Comparison of ENCODE assay signal across 10 mouse cellular contexts in genomic region chr4:127970901-127971868, GRCm38 (mm10). TPM values are rescaled to one million over a fixed set of nuclear protein-coding genes. Genes with fewer than 3 reads are reported as not detected.
A peak's percentile ranks its signal among the peaks of the same experiment; 100 is the strongest.
DNase-seq lines count a peak whose midpoint lies in the region; ATAC-seq and TF ChIP-seq lines count a peak whose summit lies in the region.
"Had no signal": no experiment of that assay in that cellular context is flagged by ENCODE, and none has a peak within 500 bp of the region (broad histone marks: within the 10 kb centered on the region; RNA-seq: fewer than 3 reads in every experiment).

TSS of gene CK137956 (minus strand) at chr4:127970951.

- peak within 1 kb of the TSS; percentile 35 for H3K4me2 ChIP-seq in forebrain, embryonic 15.5 days (replicated peaks)
- H3K4me2 ChIP-seq in midbrain, embryonic 13.5 days (replicated peaks), result peak within 1 kb of the TSS; percentile 42
- H3K4me2 ChIP-seq: limb, embryonic 13.5 days had no signal

- TF ChIP-seq EP300 in ES-Bruce4 (IDR thresholded peaks at IDR 0.05; ENCODE audit: insufficient read depth, low read depth, low read length), result no peak

- ATAC-seq in forebrain, embryonic 15.5 days (replicated peaks), result peak; percentile 51; the same call in 1 of the 2 replicates
- ATAC-seq in midbrain, embryonic 13.5 days, result peak; percentile 67
- ATAC-seq in granulocyte monocyte progenitor cell, adult 5-6 weeks (replicated peaks; ENCODE audit: poor library complexity, severe bottlenecking), result no peak

- TF ChIP-seq POLR2A in ES-Bruce4 (IDR thresholded peaks at IDR 0.05; ENCODE audit: insufficient read depth, low read length), result no peak

- no peaks in the 10 kb centered on the region for H3K36me3 ChIP-seq in ES-Bruce4 (ENCODE audit: control insufficient read depth, insufficient read depth, low read length, poor library complexity, severe bottlenecking)
- no peaks in the 10 kb centered on the region for H3K36me3 ChIP-seq in forebrain, embryonic 15.5 days
- no peaks in the 10 kb centered on the region for H3K36me3 ChIP-seq in midbrain, embryonic 13.5 days
- H3K36me3 ChIP-seq: limb, embryonic 13.5 days had no signal

- no peaks in the 10 kb centered on the region for H3K4me1 ChIP-seq in ES-Bruce4 (ENCODE audit: control insufficient read depth, insufficient read depth, low read length)
- H3K4me1 ChIP-seq in forebrain, embryonic 15.5 days, result peaks cover 16% of the 10 kb centered on the region
- peaks cover 17% of the 10 kb centered on the region for H3K4me1 ChIP-seq in midbrain, embryonic 13.5 days (replicated peaks)
- H3K4me1 ChIP-seq: limb, embryonic 13.5 days had no signal

- no peaks in the 10 kb centered on the region for H3K27me3 ChIP-seq in ES-Bruce4 (ENCODE audit: control insufficient read depth, insufficient read depth, low read length, poor library complexity, severe bottlenecking)
- peaks cover 24% of the 10 kb centered on the region; the same call in 1 of the 2 replicates for H3K27me3 ChIP-seq in forebrain, embryonic 15.5 days
- H3K27me3 ChIP-seq in midbrain, embryonic 13.5 days, result peaks cover 32% of the 10 kb centered on the region

- 7% methylated on average over 39 of the region's 39 CpGs for WGBS in forebrain, embryonic 15.5 days
- 5% methylated on average over 39 of the region's 39 CpGs for WGBS in midbrain, embryonic 13.5 days

- H3K4me3 ChIP-seq in ES-Bruce4 (ENCODE audit: low read depth, low read length), result peak within 1 kb of the TSS; percentile 35
- 0 out of 2 replicates have a peak within 1 kb of the TSS, but pooled peaks have one; percentile 4 for H3K4me3 ChIP-seq in forebrain, embryonic 15.5 days
- no peak within 1 kb of the TSS; the same call in 1 of the 2 replicates for H3K4me3 ChIP-seq in midbrain, embryonic 13.5 days (replicated peaks)
- H3K4me3 ChIP-seq: limb, embryonic 13.5 days had no signal

- DNase-seq in R1 (ENCODE audit: low read depth, low spot score), result peak; percentile 72
- DNase-seq in heart, adult 18-20 months, result no peak
- no peak for DNase-seq in cerebellum, adult 11 months

- peak; percentile 24 for TF ChIP-seq CTCF in ES-Bruce4 (IDR thresholded peaks at IDR 0.05; ENCODE audit: low read depth, low read length)

- H3K9me3 ChIP-seq in ES-Bruce4 (replicated peaks; ENCODE audit: control insufficient read depth, insufficient read depth, low read length, poor library complexity, severe bottlenecking), result no peaks in the 10 kb centered on the region
- no peaks in the 10 kb centered on the region for H3K9me3 ChIP-seq in forebrain, embryonic 15.5 days
- H3K9me3 ChIP-seq in midbrain, embryonic 13.5 days, result no peaks in the 10 kb centered on the region

- H3K27ac ChIP-seq in ES-Bruce4 (ENCODE audit: insufficient read depth, low read length), result no peak within 1 kb of the TSS
- no peak within 1 kb of the TSS for H3K27ac ChIP-seq in forebrain, embryonic 15.5 days (replicated peaks)
- no peak within 1 kb of the TSS for H3K27ac ChIP-seq in midbrain, embryonic 13.5 days
- H3K27ac ChIP-seq: limb, embryonic 13.5 days had no signal

- H3K9ac ChIP-seq in ES-Bruce4 (ENCODE audit: low read depth, poor library complexity, severe bottlenecking), result no peak within 1 kb of the TSS
- H3K9ac ChIP-seq in forebrain, embryonic 15.5 days (replicated peaks), result no peak within 1 kb of the TSS
- H3K9ac ChIP-seq in midbrain, embryonic 13.5 days (replicated peaks), result no peak within 1 kb of the TSS
- H3K9ac ChIP-seq: limb, embryonic 13.5 days had no signal

RNA-seq across cellular contexts. Expression of gene CK137956, which starts in this region (rescaled TPM):
- polyA plus RNA-seq in ES-Bruce4 (2011; ENCODE audit: insufficient read depth, insufficient read length, low read depth, missing spikeins), result not detected in 2 replicates
- 0.59 and 0.86 TPM in 2 replicates for polyA plus RNA-seq in forebrain, embryonic 15.5 days (2015; fragmentation: Nextera tagmentation; extraction: Ambion mirVana)
- 0.46 and 0.55 TPM in 2 replicates for polyA plus RNA-seq in midbrain, embryonic 13.5 days (2015; fragmentation: Nextera tagmentation; extraction: Ambion mirVana)
- total RNA-seq in heart, adult 18-20 months (2021), result not detected
- not detected in 2 replicates for total RNA-seq in granulocyte monocyte progenitor cell, adult 5-6 weeks (2014; fragmentation: Nextera tagmentation)
- total RNA-seq in granulocyte monocyte progenitor cell, adult 5-6 weeks (2017), result not detected in 2 replicates
- total RNA-seq: adrenal gland, postnatal 4 days; gastrocnemius, postnatal 10 days had no signal
- polyA plus RNA-seq: limb, embryonic 13.5 days had no signal

Comparison
In these comparisons a context has a peak if more than half of its experiments do, and no peak if none do; other contexts are left out.
1. Peak in ATAC-seq, H3K4me3 ChIP-seq and H3K4me2 ChIP-seq in forebrain, embryonic 15.5 days; RNA of the gene not detected or under 1 TPM.
2. Peak in ATAC-seq and H3K4me2 ChIP-seq in midbrain, embryonic 13.5 days; RNA of the gene not detected or under 1 TPM.